Mouse (Mus musculus): ENCODE measurements around the gene Nxn. TPM values are rescaled to one million over a fixed set of nuclear protein-coding genes. Genes with fewer than 3 reads are reported as not detected.
"Not testable (repeated sequence)": the region's sequence is repeated elsewhere in the genome, so short reads cannot be mapped to it uniquely, and the experiment has no call there.

Nxn gene
- polyA plus RNA-seq, 1 experiment from 2014 or later: 14.9 TPM

GRCm38 (mm10) chr11:76216681-76217389 lies 182.1 kb downstream of the Nxn start:
- Histone ChIP-seq H3K27ac (ENCODE audit: low read depth, low read length) (peak overlapping the region; percentile 65), H3K4me2 (replicated peaks; ENCODE audit: low read depth) (peak overlapping the region; percentile 96), H3K9ac (ENCODE audit: low read depth, low read length) (peak overlapping the region; percentile 69), H3K4me1 (replicated peaks; ENCODE audit: control insufficient read depth, insufficient read depth, low read length) (no peaks in the 10 kb centered on the region), H3K36me3 (ENCODE audit: control insufficient read depth, insufficient read depth) (peaks cover 36% of the 10 kb centered on the region), H3K27me3 (replicated peaks; ENCODE audit: control insufficient read depth, insufficient read depth, low read length) (no peaks in the 10 kb centered on the region), H3K9me3 (ENCODE audit: control insufficient read depth) (no peaks in the 10 kb centered on the region), H3K4me3 (ENCODE audit: low read depth, low read length) (peak overlapping the region; percentile 77)
- 1% methylated on average over 33 of the region's 33 CpGs for WGBS
- TF ChIP-seq CTCF (IDR thresholded peaks at IDR 0.05; ENCODE audit: low read depth): no peak
- peak; percentile 48 for ATAC-seq

GRCm38 (mm10) chr11:76216049-76216540 lies 182.8 kb downstream of the Nxn start:
- no peak for TF ChIP-seq CTCF (IDR thresholded peaks at IDR 0.05; ENCODE audit: low read depth)
- no peaks in the 10 kb centered on the region for H3K9me3 ChIP-seq (ENCODE audit: control insufficient read depth)
- peak overlapping the region; percentile 65; the same call in 1 of the 2 replicates for H3K27ac ChIP-seq (ENCODE audit: low read depth, low read length)
- WGBS: 61% methylated on average over 5 of the region's 5 CpGs
- peak overlapping the region; percentile 77; the same call in 1 of the 2 replicates for H3K4me3 ChIP-seq (ENCODE audit: low read depth, low read length)
- ATAC-seq: no peak
- H3K36me3 ChIP-seq (ENCODE audit: control insufficient read depth, insufficient read depth): peaks cover 31% of the 10 kb centered on the region
- no peaks in the 10 kb centered on the region for H3K27me3 ChIP-seq (replicated peaks; ENCODE audit: control insufficient read depth, insufficient read depth, low read length)
- H3K4me1 ChIP-seq (replicated peaks; ENCODE audit: control insufficient read depth, insufficient read depth, low read length): no peaks in the 10 kb centered on the region
- H3K4me2 ChIP-seq (replicated peaks; ENCODE audit: low read depth): peak overlapping the region; percentile 96; the same call in 1 of the 2 replicates
- H3K9ac ChIP-seq (ENCODE audit: low read depth, low read length): no peak overlapping the region

- no peaks in the 10 kb centered on the region for H3K4me1 ChIP-seq (replicated peaks; ENCODE audit: control insufficient read depth, insufficient read depth, low read length)
- H3K36me3 ChIP-seq (ENCODE audit: control insufficient read depth, insufficient read depth): peaks cover 24% of the 10 kb centered on the region
- ATAC-seq: no peak
- H3K4me2 ChIP-seq (replicated peaks; ENCODE audit: low read depth): no peak overlapping the region
- no peak overlapping the region for H3K9ac ChIP-seq (ENCODE audit: low read depth, low read length)
- no peak overlapping the region for H3K4me3 ChIP-seq (ENCODE audit: low read depth, low read length)
- H3K27ac ChIP-seq (ENCODE audit: low read depth, low read length): no peak overlapping the region
- TF ChIP-seq CTCF (IDR thresholded peaks at IDR 0.05; ENCODE audit: low read depth): no peak
- H3K27me3 ChIP-seq (replicated peaks; ENCODE audit: control insufficient read depth, insufficient read depth, low read length): no peaks in the 10 kb centered on the region
- no peaks in the 10 kb centered on the region for H3K9me3 ChIP-seq (ENCODE audit: control insufficient read depth)
- 55% methylated on average over 2 of the region's 2 CpGs for WGBS
These were observed 183.9 kb downstream of the Nxn start for GRCm38 (mm10) chr11:76215011-76215410.

- no peak overlapping the region for H3K27ac ChIP-seq (ENCODE audit: low read depth, low read length)
- no peaks in the 10 kb centered on the region for H3K9me3 ChIP-seq (ENCODE audit: control insufficient read depth)
- TF ChIP-seq CTCF (IDR thresholded peaks at IDR 0.05; ENCODE audit: low read depth): no peak
- no peak overlapping the region for H3K4me3 ChIP-seq (ENCODE audit: low read depth, low read length)
- H3K9ac ChIP-seq (ENCODE audit: low read depth, low read length): no peak overlapping the region
- ATAC-seq: no peak
- no peaks in the 10 kb centered on the region for H3K4me1 ChIP-seq (replicated peaks; ENCODE audit: control insufficient read depth, insufficient read depth, low read length)
- WGBS: 85% methylated on average over 5 of the region's 5 CpGs
- peaks cover 24% of the 10 kb centered on the region for H3K36me3 ChIP-seq (ENCODE audit: control insufficient read depth, insufficient read depth)
- H3K4me2 ChIP-seq (replicated peaks; ENCODE audit: low read depth): no peak overlapping the region
- H3K27me3 ChIP-seq (replicated peaks; ENCODE audit: control insufficient read depth, insufficient read depth, low read length): no peaks in the 10 kb centered on the region
These were observed 185.1 kb downstream of the Nxn start for GRCm38 (mm10) chr11:76213841-76214240.

GRCm38 (mm10) chr11:76211595-76211994 lies 187.3 kb downstream of the Nxn start:
- not testable (repeated sequence) for H3K4me2 ChIP-seq (replicated peaks; ENCODE audit: low read depth); ATAC-seq; H3K27ac ChIP-seq (ENCODE audit: low read depth, low read length); H3K4me3 ChIP-seq (ENCODE audit: low read depth, low read length); H3K4me1 ChIP-seq (replicated peaks; ENCODE audit: control insufficient read depth, insufficient read depth, low read length); H3K9me3 ChIP-seq (ENCODE audit: control insufficient read depth); H3K27me3 ChIP-seq (replicated peaks; ENCODE audit: control insufficient read depth, insufficient read depth, low read length); H3K9ac ChIP-seq (ENCODE audit: low read depth, low read length)
- 100% methylated on average over 2 of the region's 6 CpGs for WGBS
- H3K36me3 ChIP-seq (ENCODE audit: control insufficient read depth, insufficient read depth): peaks cover 44% of the 10 kb centered on the region

- Histone ChIP-seq H3K4me2 (replicated peaks; ENCODE audit: low read depth) (no peak overlapping the region), H3K9me3 (ENCODE audit: control insufficient read depth) (no peaks in the 10 kb centered on the region), H3K4me3 (ENCODE audit: low read depth, low read length) (no peak overlapping the region), H3K9ac (ENCODE audit: low read depth, low read length) (no peak overlapping the region), H3K36me3 (ENCODE audit: control insufficient read depth, insufficient read depth) (peaks cover 52% of the 10 kb centered on the region), H3K27ac (ENCODE audit: low read depth, low read length) (no peak overlapping the region), H3K27me3 (replicated peaks; ENCODE audit: control insufficient read depth, insufficient read depth, low read length) (no peaks in the 10 kb centered on the region), H3K4me1 (replicated peaks; ENCODE audit: control insufficient read depth, insufficient read depth, low read length) (no peaks in the 10 kb centered on the region)
- 76% methylated on average over 13 of the region's 13 CpGs for WGBS
- ATAC-seq: no peak
- TF ChIP-seq CTCF (IDR thresholded peaks at IDR 0.05; ENCODE audit: low read depth): no peak
These were observed 188.5 kb downstream of the Nxn start for GRCm38 (mm10) chr11:76210228-76210985.

Other genes starting within 250 kb of the Nxn start
- 43.3 and 44.8 TPM in 2 replicates for gene Vps53, start 219.5 kb downstream of the Nxn start, polyA plus RNA-seq (2015; fragmentation: Nextera tagmentation; extraction: Ambion mirVana)
- 15.5 and 19.9 TPM in 2 replicates for gene Fam57a, start 219.5 kb downstream of the Nxn start, polyA plus RNA-seq (2015; fragmentation: Nextera tagmentation; extraction: Ambion mirVana)
- gene Dbil5, start 181.5 kb downstream of the Nxn start, polyA plus RNA-seq (2015; fragmentation: Nextera tagmentation; extraction: Ambion mirVana): 0.65 and 0.86 TPM in 2 replicates
- 5.7 and 7.5 TPM in 2 replicates for gene Gemin4, start 181.5 kb downstream of the Nxn start, polyA plus RNA-seq (2015; fragmentation: Nextera tagmentation; extraction: Ambion mirVana)
- gene Mrm3, start 155.4 kb downstream of the Nxn start, polyA plus RNA-seq (2015; fragmentation: Nextera tagmentation; extraction: Ambion mirVana): 8.4 and 8.9 TPM in 2 replicates
- gene Glod4, start 155.4 kb downstream of the Nxn start, polyA plus RNA-seq (2015; fragmentation: Nextera tagmentation; extraction: Ambion mirVana): 68.9 and 77.2 TPM in 2 replicates
- 95.2 and 96.0 TPM in 2 replicates for gene Timm22, start 7.8 kb upstream of the Nxn start, polyA plus RNA-seq (2015; fragmentation: Nextera tagmentation; extraction: Ambion mirVana)
- gene Abr, start 223.2 kb upstream of the Nxn start, polyA plus RNA-seq (2015; fragmentation: Nextera tagmentation; extraction: Ambion mirVana): 32.3 and 35.0 TPM in 2 replicates

All from intestine, postnatal 0 days (tissue).